Mouse (Mus musculus): ENCODE measurements around the gene Arl5c. TPM values are rescaled to one million over a fixed set of nuclear protein-coding genes. Genes with fewer than 3 reads are reported as not detected.

The Arl5c gene
- 7.1 and 12.1 TPM in 2 replicates for polyA plus RNA-seq (2014; fragmentation: Nextera tagmentation; extraction: Ambion mirVana)

GRCm38 (mm10) chr11:97995564-97996288 is at the start of gene Arl5c:
Gene Arl5c, minus strand, starts transcription at chr11:97996181.
- H3K36me3 ChIP-seq (ENCODE audit: control insufficient read depth, insufficient read depth, low read length), result no peaks in the 10 kb centered on the region
- DNase-seq (peak; percentile 59), ATAC-seq (ENCODE audit: low FRiP score, low TSS enrichment) (peak; percentile 37; the same call in 1 of the 2 replicates)
- 1% methylated on average over 26 of the region's 26 CpGs for WGBS
- peak within 1 kb of the TSS; percentile 38 for H3K4me3 ChIP-seq (replicated peaks; ENCODE audit: low read depth, low read length)
- peak within 1 kb of the TSS; percentile 69 for H3K4me2 ChIP-seq (ENCODE audit: low read length)
- H3K9ac ChIP-seq (replicated peaks; ENCODE audit: low read length), result peak within 1 kb of the TSS; percentile 39
- no peaks in the 10 kb centered on the region for H3K9me3 ChIP-seq (ENCODE audit: control insufficient read depth, low read length)
- no peaks in the 10 kb centered on the region for H3K27me3 ChIP-seq (ENCODE audit: control insufficient read depth, insufficient read depth, low read length)
- H3K27ac ChIP-seq (replicated peaks; ENCODE audit: low read depth, low read length), result no peak within 1 kb of the TSS
- peaks cover 6% of the 10 kb centered on the region for H3K4me1 ChIP-seq (ENCODE audit: control insufficient read depth, insufficient read depth, low read length)

GRCm38 (mm10) chr11:98045596-98045995 is 49.6 kb upstream of the Arl5c start:
- no peaks in the 10 kb centered on the region for H3K36me3 ChIP-seq (ENCODE audit: control insufficient read depth, insufficient read depth, low read length)
- no peak for ATAC-seq (ENCODE audit: low FRiP score, low TSS enrichment)
- no peak overlapping the region for H3K9ac ChIP-seq (replicated peaks; ENCODE audit: low read length)
- 63% methylated on average over 4 of the region's 4 CpGs for WGBS
- H3K4me3 ChIP-seq (replicated peaks; ENCODE audit: low read depth, low read length), result no peak overlapping the region
- H3K4me2 ChIP-seq (ENCODE audit: low read length), result no peak overlapping the region
- no peaks in the 10 kb centered on the region for H3K4me1 ChIP-seq (ENCODE audit: control insufficient read depth, insufficient read depth, low read length)
- H3K9me3 ChIP-seq (ENCODE audit: control insufficient read depth, low read length), result no peaks in the 10 kb centered on the region
- peaks cover 7% of the 10 kb centered on the region for H3K27me3 ChIP-seq (ENCODE audit: control insufficient read depth, insufficient read depth, low read length)
- no peak for DNase-seq
- H3K27ac ChIP-seq (replicated peaks; ENCODE audit: low read depth, low read length), result no peak overlapping the region

GRCm38 (mm10) chr11:98044074-98044473 is 48.1 kb upstream of the Arl5c start:
- ATAC-seq (ENCODE audit: low FRiP score, low TSS enrichment), result no peak
- DNase-seq, result no peak
- H3K27me3 ChIP-seq (ENCODE audit: control insufficient read depth, insufficient read depth, low read length), result no peaks in the 10 kb centered on the region
- WGBS, result 82% methylated on average over 5 of the region's 5 CpGs
- no peak overlapping the region for H3K9ac ChIP-seq (replicated peaks; ENCODE audit: low read length)
- H3K36me3 ChIP-seq (ENCODE audit: control insufficient read depth, insufficient read depth, low read length), result no peaks in the 10 kb centered on the region
- no peaks in the 10 kb centered on the region for H3K9me3 ChIP-seq (ENCODE audit: control insufficient read depth, low read length)
- no peak overlapping the region for H3K27ac ChIP-seq (replicated peaks; ENCODE audit: low read depth, low read length)
- no peak overlapping the region for H3K4me2 ChIP-seq (ENCODE audit: low read length)
- no peaks in the 10 kb centered on the region for H3K4me1 ChIP-seq (ENCODE audit: control insufficient read depth, insufficient read depth, low read length)
- no peak overlapping the region for H3K4me3 ChIP-seq (replicated peaks; ENCODE audit: low read depth, low read length)

- Histone ChIP-seq H3K9ac (replicated peaks; ENCODE audit: low read length) (no peak overlapping the region), H3K27ac (replicated peaks; ENCODE audit: low read depth, low read length) (no peak overlapping the region), H3K9me3 (ENCODE audit: control insufficient read depth, low read length) (no peaks in the 10 kb centered on the region), H3K4me3 (replicated peaks; ENCODE audit: low read depth, low read length) (no peak overlapping the region), H3K36me3 (ENCODE audit: control insufficient read depth, insufficient read depth, low read length) (no peaks in the 10 kb centered on the region), H3K4me1 (ENCODE audit: control insufficient read depth, insufficient read depth, low read length) (no peaks in the 10 kb centered on the region), H3K27me3 (ENCODE audit: control insufficient read depth, insufficient read depth, low read length) (no peaks in the 10 kb centered on the region), H3K4me2 (ENCODE audit: low read length) (no peak overlapping the region)
- ATAC-seq (ENCODE audit: low FRiP score, low TSS enrichment) (no peak), DNase-seq (no peak)
- 90% methylated on average over 6 of the region's 6 CpGs for WGBS
These were observed 46.8 kb upstream of the Arl5c start for GRCm38 (mm10) chr11:98042741-98043140.

GRCm38 (mm10) chr11:98040975-98041374 is 45.0 kb upstream of the Arl5c start:
- WGBS, result 65% methylated on average over 8 of the region's 8 CpGs
- H3K27ac ChIP-seq (replicated peaks; ENCODE audit: low read depth, low read length), result no peak overlapping the region
- H3K4me3 ChIP-seq (replicated peaks; ENCODE audit: low read depth, low read length), result no peak overlapping the region
- peaks cover 7% of the 10 kb centered on the region; the same call in 1 of the 2 replicates for H3K4me1 ChIP-seq (ENCODE audit: control insufficient read depth, insufficient read depth, low read length)
- ATAC-seq (ENCODE audit: low FRiP score, low TSS enrichment) (no peak), DNase-seq (no peak)
- H3K36me3 ChIP-seq (ENCODE audit: control insufficient read depth, insufficient read depth, low read length), result no peaks in the 10 kb centered on the region
- H3K27me3 ChIP-seq (ENCODE audit: control insufficient read depth, insufficient read depth, low read length), result no peaks in the 10 kb centered on the region
- H3K9me3 ChIP-seq (ENCODE audit: control insufficient read depth, low read length), result no peaks in the 10 kb centered on the region
- H3K4me2 ChIP-seq (ENCODE audit: low read length), result no peak overlapping the region
- H3K9ac ChIP-seq (replicated peaks; ENCODE audit: low read length), result no peak overlapping the region

- 63% methylated on average over 14 of the region's 14 CpGs for WGBS
- DNase-seq, result no peak
- H3K4me2 ChIP-seq (ENCODE audit: low read length), result no peak overlapping the region
- H3K4me1 ChIP-seq (ENCODE audit: control insufficient read depth, insufficient read depth, low read length), result peaks cover 18% of the 10 kb centered on the region
- H3K9me3 ChIP-seq (ENCODE audit: control insufficient read depth, low read length), result no peaks in the 10 kb centered on the region
- no peaks in the 10 kb centered on the region for H3K27me3 ChIP-seq (ENCODE audit: control insufficient read depth, insufficient read depth, low read length)
- no peak for ATAC-seq (ENCODE audit: low FRiP score, low TSS enrichment)
- H3K4me3 ChIP-seq (replicated peaks; ENCODE audit: low read depth, low read length), result no peak overlapping the region
- H3K27ac ChIP-seq (replicated peaks; ENCODE audit: low read depth, low read length), result no peak overlapping the region
- H3K36me3 ChIP-seq (ENCODE audit: control insufficient read depth, insufficient read depth, low read length), result no peaks in the 10 kb centered on the region
- no peak overlapping the region for H3K9ac ChIP-seq (replicated peaks; ENCODE audit: low read length)
These were observed 41.9 kb upstream of the Arl5c start for GRCm38 (mm10) chr11:98037871-98038270.

GRCm38 (mm10) chr11:98035977-98036377 is 40.0 kb upstream of the Arl5c start:
- H3K4me2 ChIP-seq (ENCODE audit: low read length), result peak overlapping the region; percentile 83
- peak overlapping the region; percentile 38 for H3K4me3 ChIP-seq (replicated peaks; ENCODE audit: low read depth, low read length)
- ATAC-seq (ENCODE audit: low FRiP score, low TSS enrichment) (peak; percentile 69), DNase-seq (peak; percentile 81)
- peaks cover 18% of the 10 kb centered on the region for H3K4me1 ChIP-seq (ENCODE audit: control insufficient read depth, insufficient read depth, low read length)
- 0% methylated on average over 27 of the region's 27 CpGs for WGBS
- H3K9ac ChIP-seq (replicated peaks; ENCODE audit: low read length), result peak overlapping the region; percentile 58
- H3K9me3 ChIP-seq (ENCODE audit: control insufficient read depth, low read length), result no peaks in the 10 kb centered on the region
- no peaks in the 10 kb centered on the region for H3K27me3 ChIP-seq (ENCODE audit: control insufficient read depth, insufficient read depth, low read length)
- H3K27ac ChIP-seq (replicated peaks; ENCODE audit: low read depth, low read length), result no peak overlapping the region; the same call in 1 of the 2 replicates
- H3K36me3 ChIP-seq (ENCODE audit: control insufficient read depth, insufficient read depth, low read length), result peaks cover 4% of the 10 kb centered on the region

- no peaks in the 10 kb centered on the region for H3K27me3 ChIP-seq (ENCODE audit: control insufficient read depth, insufficient read depth, low read length)
- H3K27ac ChIP-seq (replicated peaks; ENCODE audit: low read depth, low read length), result peak overlapping the region; percentile 55; the same call in 1 of the 2 replicates
- no peak overlapping the region; the same call in 1 of the 2 replicates for H3K4me2 ChIP-seq (ENCODE audit: low read length)
- no peak overlapping the region for H3K9ac ChIP-seq (replicated peaks; ENCODE audit: low read length)
- H3K36me3 ChIP-seq (ENCODE audit: control insufficient read depth, insufficient read depth, low read length), result peaks cover 16% of the 10 kb centered on the region
- DNase-seq (no peak), ATAC-seq (ENCODE audit: low FRiP score, low TSS enrichment) (peak; percentile 46; the same call in 1 of the 2 replicates)
- no peak overlapping the region for H3K4me3 ChIP-seq (replicated peaks; ENCODE audit: low read depth, low read length)
- peaks cover 18% of the 10 kb centered on the region for H3K4me1 ChIP-seq (ENCODE audit: control insufficient read depth, insufficient read depth, low read length)
- H3K9me3 ChIP-seq (ENCODE audit: control insufficient read depth, low read length), result no peaks in the 10 kb centered on the region
- WGBS, result 16% methylated on average over 4 of the region's 4 CpGs
These were observed 38.9 kb upstream of the Arl5c start for GRCm38 (mm10) chr11:98034840-98035239.

GRCm38 (mm10) chr11:98034061-98034460 is 38.1 kb upstream of the Arl5c start:
- DNase-seq, result no peak
- Histone ChIP-seq H3K27me3 (ENCODE audit: control insufficient read depth, insufficient read depth, low read length) (no peaks in the 10 kb centered on the region), H3K4me2 (ENCODE audit: low read length) (no peak overlapping the region), H3K4me3 (replicated peaks; ENCODE audit: low read depth, low read length) (no peak overlapping the region), H3K36me3 (ENCODE audit: control insufficient read depth, insufficient read depth, low read length) (peaks cover 23% of the 10 kb centered on the region), H3K4me1 (ENCODE audit: control insufficient read depth, insufficient read depth, low read length) (peaks cover 18% of the 10 kb centered on the region), H3K9me3 (ENCODE audit: control insufficient read depth, low read length) (no peaks in the 10 kb centered on the region), H3K9ac (replicated peaks; ENCODE audit: low read length) (no peak overlapping the region), H3K27ac (replicated peaks; ENCODE audit: low read depth, low read length) (no peak overlapping the region)
- 86% methylated on average over 5 of the region's 5 CpGs for WGBS
- no peak for ATAC-seq (ENCODE audit: low FRiP score, low TSS enrichment)
